Mouse (Mus musculus): ENCODE measurements around the gene Nol9. TPM values are rescaled to one million over a fixed set of nuclear protein-coding genes. Genes with fewer than 3 reads are reported as not detected.

The Nol9 gene
- polyA plus RNA-seq, 1 experiment from 2014 or later: 16.1 TPM

DNA sequence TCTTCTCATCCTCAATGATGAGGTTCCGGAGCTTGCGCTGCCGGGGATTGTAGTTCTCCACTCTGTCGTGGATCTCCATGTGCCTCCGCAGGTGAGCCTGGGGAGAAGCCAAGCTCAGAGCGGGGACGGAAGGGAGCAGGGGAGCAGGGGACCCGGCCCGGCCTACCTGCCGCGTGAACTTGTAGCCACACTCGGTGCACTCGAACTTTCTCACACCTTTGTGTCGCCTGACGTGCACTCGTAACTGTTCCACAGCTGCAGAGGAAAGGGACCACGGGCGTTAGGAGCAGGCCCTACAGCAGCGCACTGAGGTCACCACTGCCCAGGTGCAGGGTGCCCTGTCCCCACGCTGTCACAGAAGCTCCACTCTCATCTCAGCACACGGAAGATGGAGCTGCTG, 19.1 kb upstream of the Nol9 start:
- Histone ChIP-seq H3K27me3 (replicated peaks; ENCODE audit: control insufficient read depth, insufficient read depth, low read length) (no peaks in the 10 kb centered on the region), H3K9ac (ENCODE audit: low read length) (no peak overlapping the region), H3K4me1 (ENCODE audit: control insufficient read depth, insufficient read depth, low read length) (no peaks in the 10 kb centered on the region), H3K4me3 (ENCODE audit: low read depth, low read length) (no peak overlapping the region), H3K36me3 (ENCODE audit: control insufficient read depth, insufficient read depth, low read length) (peaks cover 59% of the 10 kb centered on the region), H3K4me2 (ENCODE audit: low read length) (no peak overlapping the region), H3K27ac (ENCODE audit: low read depth, low read length) (no peak overlapping the region), H3K9me3 (replicated peaks; ENCODE audit: control insufficient read depth, low read length) (no peaks in the 10 kb centered on the region)
- WGBS: 94% methylated on average over 21 of the region's 21 CpGs
- DNase-seq (ENCODE audit: low spot score) (no peak), ATAC-seq (no peak)

DNA sequence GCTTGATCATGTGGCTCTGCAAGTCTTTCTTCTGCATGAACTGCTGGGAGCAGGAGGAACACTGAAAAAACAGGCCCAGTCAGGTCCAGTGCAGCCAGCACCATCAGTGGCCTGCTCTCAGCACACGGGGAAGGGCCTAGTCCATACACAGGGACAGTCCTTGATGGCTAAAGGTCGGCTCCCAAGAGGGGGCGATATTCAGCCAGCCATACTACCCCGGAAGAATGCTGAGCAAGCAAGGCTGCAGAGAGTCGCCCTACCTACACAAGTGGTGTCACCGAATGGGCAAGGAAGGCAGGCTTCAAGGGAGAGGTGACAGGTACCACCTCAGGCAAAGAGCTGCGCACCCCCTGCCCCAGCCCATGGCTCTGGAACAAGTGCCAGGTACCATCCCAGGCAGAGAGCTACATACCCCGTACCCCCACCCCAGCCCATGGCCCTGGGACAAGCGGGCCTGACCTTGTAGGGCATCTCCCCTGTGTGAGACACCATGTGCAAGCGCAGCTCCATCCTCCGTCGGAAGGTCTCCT, 17.5 kb upstream of the Nol9 start:
- WGBS: 74% methylated on average over 12 of the region's 12 CpGs
- no peak for ATAC-seq
- peaks cover 58% of the 10 kb centered on the region for H3K36me3 ChIP-seq (ENCODE audit: control insufficient read depth, insufficient read depth, low read length)

DNA sequence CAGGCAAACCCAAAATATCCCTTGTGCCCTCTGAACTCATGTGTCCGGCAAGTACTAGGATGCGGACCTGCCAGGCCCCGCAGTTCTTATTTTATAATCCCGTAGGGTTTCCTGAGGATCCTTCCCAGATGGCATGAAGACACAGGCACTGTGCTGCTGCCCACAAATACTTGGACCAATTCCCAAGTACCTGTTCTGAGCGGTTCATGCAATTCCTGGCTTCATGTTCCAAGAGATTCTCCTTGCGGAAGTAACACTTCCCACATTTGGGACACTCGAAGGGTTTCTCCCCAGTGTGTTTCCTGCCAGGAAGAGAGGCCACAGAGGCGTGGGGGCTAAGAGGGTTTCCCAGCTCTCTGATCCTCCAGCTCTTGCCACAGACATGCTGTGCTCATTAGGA, 16.6 kb upstream of the Nol9 start:
- H3K4me3 ChIP-seq (ENCODE audit: low read depth, low read length): no peak overlapping the region
- no peak overlapping the region for H3K9ac ChIP-seq (ENCODE audit: low read length)
- no peak for DNase-seq (ENCODE audit: low spot score)
- no peak overlapping the region for H3K4me2 ChIP-seq (ENCODE audit: low read length)
- ATAC-seq: no peak
- H3K27me3 ChIP-seq (replicated peaks; ENCODE audit: control insufficient read depth, insufficient read depth, low read length): no peaks in the 10 kb centered on the region
- H3K9me3 ChIP-seq (replicated peaks; ENCODE audit: control insufficient read depth, low read length): no peaks in the 10 kb centered on the region
- H3K4me1 ChIP-seq (ENCODE audit: control insufficient read depth, insufficient read depth, low read length): peaks cover 10% of the 10 kb centered on the region
- H3K36me3 ChIP-seq (ENCODE audit: control insufficient read depth, insufficient read depth, low read length): peaks cover 58% of the 10 kb centered on the region
- WGBS: 90% methylated on average over 8 of the region's 8 CpGs
- H3K27ac ChIP-seq (ENCODE audit: low read depth, low read length): no peak overlapping the region

More for the DNA sequence above, 17.5 kb upstream of the Nol9 start:
- H3K4me2 ChIP-seq (ENCODE audit: low read length): no peak overlapping the region
- H3K4me1 ChIP-seq (ENCODE audit: control insufficient read depth, insufficient read depth, low read length): peaks cover 9% of the 10 kb centered on the region
- no peak overlapping the region for H3K27ac ChIP-seq (ENCODE audit: low read depth, low read length)
- H3K27me3 ChIP-seq (replicated peaks; ENCODE audit: control insufficient read depth, insufficient read depth, low read length): no peaks in the 10 kb centered on the region
- no peak for DNase-seq (ENCODE audit: low spot score)
- H3K9ac ChIP-seq (ENCODE audit: low read length): no peak overlapping the region
- no peaks in the 10 kb centered on the region for H3K9me3 ChIP-seq (replicated peaks; ENCODE audit: control insufficient read depth, low read length)
- H3K4me3 ChIP-seq (ENCODE audit: low read depth, low read length): no peak overlapping the region

DNA sequence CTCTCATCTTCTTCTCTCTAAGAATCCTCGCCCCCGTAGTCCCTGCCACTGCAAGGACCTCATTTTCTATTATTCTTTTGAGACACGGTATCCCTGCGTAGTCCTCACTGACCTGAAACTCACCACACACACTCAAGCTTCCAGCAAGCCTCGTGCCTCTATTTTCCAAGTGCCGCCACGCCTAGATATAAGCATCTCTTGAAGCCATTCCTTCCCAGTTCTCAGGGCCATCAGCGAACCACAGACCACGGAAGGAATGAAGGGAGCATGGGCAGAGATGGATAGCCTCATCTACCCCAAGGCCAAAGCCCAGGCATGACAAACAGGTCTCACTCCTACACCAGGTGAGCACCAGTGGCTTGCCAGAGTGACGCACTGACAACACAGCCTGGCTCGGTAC, 14.6 kb upstream of the Nol9 start:
- DNase-seq (ENCODE audit: low spot score) (no peak), ATAC-seq (no peak)
- H3K27ac ChIP-seq (ENCODE audit: low read depth, low read length): no peak overlapping the region
- H3K36me3 ChIP-seq (ENCODE audit: control insufficient read depth, insufficient read depth, low read length): peaks cover 47% of the 10 kb centered on the region
- no peak overlapping the region for H3K4me3 ChIP-seq (ENCODE audit: low read depth, low read length)
- no peaks in the 10 kb centered on the region for H3K27me3 ChIP-seq (replicated peaks; ENCODE audit: control insufficient read depth, insufficient read depth, low read length)
- peaks cover 16% of the 10 kb centered on the region for H3K4me1 ChIP-seq (ENCODE audit: control insufficient read depth, insufficient read depth, low read length)
- H3K9me3 ChIP-seq (replicated peaks; ENCODE audit: control insufficient read depth, low read length): no peaks in the 10 kb centered on the region
- 92% methylated on average over 11 of the region's 11 CpGs for WGBS
- no peak overlapping the region for H3K4me2 ChIP-seq (ENCODE audit: low read length)
- no peak overlapping the region for H3K9ac ChIP-seq (ENCODE audit: low read length)

DNA sequence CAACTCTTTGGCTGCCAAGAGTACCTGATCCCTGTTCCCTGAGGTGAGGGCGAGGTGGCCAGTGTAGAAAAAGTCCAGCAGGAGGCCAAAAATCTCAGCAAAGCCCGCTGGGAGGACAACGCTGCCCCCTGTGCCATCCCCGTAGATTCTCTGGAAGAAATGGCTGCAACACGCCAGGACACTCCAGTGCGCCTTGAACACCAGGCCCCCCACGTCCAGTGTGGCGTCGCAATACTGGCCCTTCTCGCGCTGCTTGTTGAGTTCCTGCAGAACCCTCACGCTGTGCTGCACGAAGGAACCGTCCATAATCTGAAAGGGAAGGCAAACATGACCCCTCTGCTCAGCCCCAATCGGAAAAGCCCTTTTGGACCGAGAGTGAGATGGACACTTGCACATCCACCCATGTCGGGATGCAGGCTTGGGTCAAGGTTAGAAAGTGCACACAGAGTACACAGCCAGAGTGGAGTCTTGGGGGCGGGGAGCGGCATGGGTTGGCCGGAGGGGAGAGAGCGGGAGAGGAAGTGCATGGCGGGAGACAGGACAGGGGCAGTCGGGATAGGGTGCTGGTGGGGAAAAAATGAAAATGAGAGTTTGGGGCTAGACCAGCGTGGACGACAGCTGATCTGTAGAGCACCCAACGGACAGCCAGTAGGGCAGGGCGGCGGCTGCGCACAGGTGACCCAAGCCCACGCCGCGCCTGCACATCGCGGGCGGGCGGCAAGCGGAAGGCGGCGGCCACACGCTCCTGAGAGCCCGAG, 12.2 kb upstream of the Nol9 start:
- Histone ChIP-seq H3K27ac (ENCODE audit: low read depth, low read length) (0 out of 2 replicates have a peak overlapping the region, but pooled peaks have one; percentile 21), H3K4me3 (ENCODE audit: low read depth, low read length) (peak overlapping the region; percentile 67), H3K27me3 (replicated peaks; ENCODE audit: control insufficient read depth, insufficient read depth, low read length) (no peaks in the 10 kb centered on the region), H3K9ac (ENCODE audit: low read length) (peak overlapping the region; percentile 77), H3K36me3 (ENCODE audit: control insufficient read depth, insufficient read depth, low read length) (peaks cover 23% of the 10 kb centered on the region), H3K4me2 (ENCODE audit: low read length) (peak overlapping the region; percentile 91), H3K9me3 (replicated peaks; ENCODE audit: control insufficient read depth, low read length) (no peaks in the 10 kb centered on the region), H3K4me1 (ENCODE audit: control insufficient read depth, insufficient read depth, low read length) (peaks cover 16% of the 10 kb centered on the region)
- ATAC-seq: peak; percentile 64
- DNase-seq (ENCODE audit: low spot score): no peak
- WGBS: 2% methylated on average over 40 of the region's 41 CpGs

DNA sequence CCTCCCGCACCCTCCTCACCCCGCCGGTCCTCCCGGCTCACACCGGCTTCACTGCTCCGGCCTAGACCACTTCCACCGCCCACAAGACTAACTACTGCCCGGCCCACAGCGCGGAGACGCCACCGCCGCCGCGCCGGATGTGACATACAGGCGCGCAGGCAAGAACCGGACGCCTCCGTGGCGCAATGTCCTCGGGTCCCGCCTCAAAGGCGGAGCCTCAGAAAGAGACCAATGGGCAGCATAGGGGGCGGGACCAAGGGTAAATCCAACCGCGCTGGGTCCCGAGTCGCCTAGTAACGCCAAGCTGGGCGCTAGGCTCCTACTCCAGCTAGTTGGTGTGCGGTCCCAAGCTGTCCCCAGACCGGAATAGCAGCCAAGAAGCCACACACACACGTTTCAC, 11.6 kb upstream of the Nol9 start, which contains the start of gene Zbtb48:
TSS of gene Zbtb48 (minus strand) at position 148 of the 400 bp plus-strand sequence.
- H3K4me1 ChIP-seq (ENCODE audit: control insufficient read depth, insufficient read depth, low read length): peaks cover 16% of the 10 kb centered on the region
- ATAC-seq: peak; percentile 99
- DNase-seq (ENCODE audit: low spot score): peak; percentile 99
- H3K36me3 ChIP-seq (ENCODE audit: control insufficient read depth, insufficient read depth, low read length): peaks cover 17% of the 10 kb centered on the region
- H3K9ac ChIP-seq (ENCODE audit: low read length): peak within 1 kb of the TSS; percentile 77
- no peaks in the 10 kb centered on the region for H3K27me3 ChIP-seq (replicated peaks; ENCODE audit: control insufficient read depth, insufficient read depth, low read length)
- peak within 1 kb of the TSS; percentile 91 for H3K4me2 ChIP-seq (ENCODE audit: low read length)
- no peaks in the 10 kb centered on the region for H3K9me3 ChIP-seq (replicated peaks; ENCODE audit: control insufficient read depth, low read length)
- WGBS: under 1% methylated on average over 35 of the region's 35 CpGs
- 0 out of 2 replicates have a peak within 1 kb of the TSS, but pooled peaks have one; percentile 21 for H3K27ac ChIP-seq (ENCODE audit: low read depth, low read length)
- peak within 1 kb of the TSS; percentile 67 for H3K4me3 ChIP-seq (ENCODE audit: low read depth, low read length)

DNA sequence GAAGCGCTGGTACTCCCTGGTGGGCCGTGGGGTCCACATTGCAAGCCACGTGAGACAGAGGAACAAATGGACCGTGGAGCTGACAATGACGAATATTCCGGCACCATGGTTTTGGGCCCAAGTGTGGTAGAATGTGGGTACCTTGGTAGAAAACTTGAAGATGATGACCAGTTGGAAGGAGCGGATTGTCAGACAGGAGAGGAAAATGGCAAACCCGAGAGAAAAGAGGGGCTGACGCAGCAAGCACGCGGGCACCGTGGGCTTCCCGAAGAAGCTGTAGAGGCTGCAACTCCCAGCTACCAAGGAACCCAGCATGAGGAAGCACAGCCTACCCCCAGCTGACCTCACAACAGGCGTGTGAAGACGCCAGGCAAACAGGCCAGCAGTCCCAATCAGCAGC, 10.7 kb upstream of the Nol9 start:
- H3K9ac ChIP-seq (ENCODE audit: low read length): peak overlapping the region; percentile 71
- no peaks in the 10 kb centered on the region for H3K9me3 ChIP-seq (replicated peaks; ENCODE audit: control insufficient read depth, low read length)
- 73% methylated on average over 15 of the region's 15 CpGs for WGBS
- peaks cover 16% of the 10 kb centered on the region for H3K4me1 ChIP-seq (ENCODE audit: control insufficient read depth, insufficient read depth, low read length)
- no peak overlapping the region for H3K27ac ChIP-seq (ENCODE audit: low read depth, low read length)
- ATAC-seq (no peak), DNase-seq (ENCODE audit: low spot score) (no peak)
- H3K27me3 ChIP-seq (replicated peaks; ENCODE audit: control insufficient read depth, insufficient read depth, low read length): no peaks in the 10 kb centered on the region
- H3K4me2 ChIP-seq (ENCODE audit: low read length): peak overlapping the region; percentile 91
- H3K36me3 ChIP-seq (ENCODE audit: control insufficient read depth, insufficient read depth, low read length): 0 out of 2 replicates have a peak, but pooled peaks cover 10% of the 10 kb centered on the region
- H3K4me3 ChIP-seq (ENCODE audit: low read depth, low read length): peak overlapping the region; percentile 67

DNA sequence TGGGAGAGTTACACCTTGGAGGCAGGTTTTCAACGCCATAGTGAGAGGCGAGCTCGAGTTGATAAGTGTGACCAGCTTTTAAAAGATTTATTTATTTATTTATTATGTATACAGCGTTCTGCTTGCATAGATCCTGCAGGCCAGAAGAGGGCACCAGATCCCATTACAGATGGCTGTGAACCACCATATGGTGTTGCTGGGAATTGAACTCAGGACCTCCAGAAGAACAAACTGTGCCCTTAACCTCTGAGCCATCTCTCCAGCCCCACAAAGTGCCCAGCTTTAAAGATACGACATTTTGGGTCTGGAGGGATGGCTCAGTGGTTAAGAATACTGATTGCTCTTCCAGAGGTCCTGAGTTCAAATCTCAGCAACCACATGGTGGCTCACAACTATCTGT, 10.0 kb upstream of the Nol9 start:
- WGBS: 38% methylated on average over 5 of the region's 5 CpGs
- H3K4me3 ChIP-seq (ENCODE audit: low read depth, low read length): no peak overlapping the region
- peaks cover 16% of the 10 kb centered on the region for H3K4me1 ChIP-seq (ENCODE audit: control insufficient read depth, insufficient read depth, low read length)
- no peaks in the 10 kb centered on the region for H3K27me3 ChIP-seq (replicated peaks; ENCODE audit: control insufficient read depth, insufficient read depth, low read length)
- no peak overlapping the region for H3K9ac ChIP-seq (ENCODE audit: low read length)
- DNase-seq (ENCODE audit: low spot score) (no peak), ATAC-seq (no peak)
- H3K4me2 ChIP-seq (ENCODE audit: low read length): no peak overlapping the region
- H3K36me3 ChIP-seq (ENCODE audit: control insufficient read depth, insufficient read depth, low read length): 0 out of 2 replicates have a peak, but pooled peaks cover 4% of the 10 kb centered on the region
- H3K9me3 ChIP-seq (replicated peaks; ENCODE audit: control insufficient read depth, low read length): no peaks in the 10 kb centered on the region
- no peak overlapping the region for H3K27ac ChIP-seq (ENCODE audit: low read depth, low read length)

DNA sequence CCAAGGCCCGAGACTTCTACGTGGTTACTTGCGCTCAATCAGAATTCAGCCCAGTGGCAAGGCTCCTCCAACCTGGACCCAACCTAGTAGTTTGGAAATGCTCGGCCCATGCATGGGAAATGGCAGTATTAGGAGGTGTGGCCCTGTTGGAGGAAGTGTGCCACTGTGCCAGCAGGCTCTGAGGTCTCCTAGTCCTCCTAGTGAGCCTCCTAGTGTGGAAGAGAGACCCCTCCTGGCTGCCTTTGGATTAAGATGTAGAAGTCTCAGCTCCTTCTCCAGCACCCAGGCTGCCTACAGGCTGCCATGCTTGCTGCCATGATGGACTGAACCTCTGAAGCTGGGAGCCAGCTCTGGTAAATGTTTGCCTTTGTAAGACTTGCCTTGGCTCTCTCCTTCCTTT, 9.1 kb upstream of the Nol9 start:
- no peak overlapping the region for H3K4me2 ChIP-seq (ENCODE audit: low read length)
- H3K36me3 ChIP-seq (ENCODE audit: control insufficient read depth, insufficient read depth, low read length): 0 out of 2 replicates have a peak, but pooled peaks cover 4% of the 10 kb centered on the region
- no peak overlapping the region for H3K4me3 ChIP-seq (ENCODE audit: low read depth, low read length)
- no peak overlapping the region for H3K27ac ChIP-seq (ENCODE audit: low read depth, low read length)
- DNase-seq (ENCODE audit: low spot score): no peak
- no peak overlapping the region for H3K9ac ChIP-seq (ENCODE audit: low read length)
- WGBS: 50% methylated on average over 4 of the region's 4 CpGs
- no peaks in the 10 kb centered on the region for H3K9me3 ChIP-seq (replicated peaks; ENCODE audit: control insufficient read depth, low read length)
- ATAC-seq: no peak
- H3K4me1 ChIP-seq (ENCODE audit: control insufficient read depth, insufficient read depth, low read length): peaks cover 16% of the 10 kb centered on the region
- H3K27me3 ChIP-seq (replicated peaks; ENCODE audit: control insufficient read depth, insufficient read depth, low read length): no peaks in the 10 kb centered on the region
